Mouse (Mus musculus) T-helper 17 cell (primary cell): ENCODE data around the gene Chdh.

ENCODE experiments used
- in situ Hi-C, 2 experiments: fragments of 300-600 bp; cut with MboI, MseI; formaldehyde crosslinking; loops; 1 replicate in 1 of 2; 2 replicates in 1 of 2; pipeline ENCODE4 v1.15.1; 2025; ENCODE audit warnings: high pct_unique_total_duplicates in 2 of 2

Chdh gene

DNA sequence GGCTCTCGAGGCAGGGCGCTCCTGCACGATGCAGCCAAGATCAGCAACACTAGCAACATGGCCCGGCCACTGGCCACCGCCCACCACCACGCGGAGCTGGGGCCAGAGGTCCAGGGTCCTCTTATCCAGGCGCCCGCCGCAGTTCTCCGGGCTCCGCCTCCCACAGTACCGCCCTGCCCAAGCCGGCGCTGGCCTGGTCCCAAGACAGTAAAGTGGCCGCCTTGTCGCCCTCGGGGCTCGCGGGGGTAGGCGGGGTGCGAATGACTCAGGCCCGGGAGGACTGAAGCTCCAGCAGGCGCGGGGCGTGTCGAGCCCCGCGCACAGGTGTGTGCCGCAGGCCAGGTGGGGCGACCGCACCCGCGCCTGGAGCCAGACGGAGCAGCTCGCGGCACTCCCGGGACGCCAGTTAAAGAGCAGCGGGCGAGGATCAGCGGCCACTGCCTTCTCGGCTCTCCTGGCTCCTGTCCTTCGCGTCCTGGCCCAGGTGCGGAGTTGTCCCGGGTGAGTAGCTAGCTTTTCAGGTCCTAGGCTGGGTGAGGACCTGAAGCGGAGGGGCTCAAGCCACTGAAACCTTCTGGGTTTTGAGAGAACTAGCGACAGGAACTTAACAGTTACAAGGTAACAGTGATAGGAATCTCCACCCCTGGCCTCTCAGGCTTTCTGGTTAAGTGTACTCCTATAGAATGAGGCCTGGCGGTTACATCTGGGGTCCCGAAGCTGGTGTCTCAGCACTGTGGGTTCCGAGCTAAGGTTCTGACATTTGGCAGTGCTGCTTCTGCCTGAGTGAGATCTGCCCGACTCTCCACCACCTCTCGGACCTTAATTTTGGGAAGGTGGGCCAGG, at the start of gene Chdh, which contains the start of gene Il17rb:
TSS of gene Chdh (plus strand) at position 291 of the 843 bp plus-strand sequence.
TSS of gene Il17rb (minus strand) at position 164 of the 843 bp plus-strand sequence.
- in situ Hi-C loops = no loop called here

DNA sequence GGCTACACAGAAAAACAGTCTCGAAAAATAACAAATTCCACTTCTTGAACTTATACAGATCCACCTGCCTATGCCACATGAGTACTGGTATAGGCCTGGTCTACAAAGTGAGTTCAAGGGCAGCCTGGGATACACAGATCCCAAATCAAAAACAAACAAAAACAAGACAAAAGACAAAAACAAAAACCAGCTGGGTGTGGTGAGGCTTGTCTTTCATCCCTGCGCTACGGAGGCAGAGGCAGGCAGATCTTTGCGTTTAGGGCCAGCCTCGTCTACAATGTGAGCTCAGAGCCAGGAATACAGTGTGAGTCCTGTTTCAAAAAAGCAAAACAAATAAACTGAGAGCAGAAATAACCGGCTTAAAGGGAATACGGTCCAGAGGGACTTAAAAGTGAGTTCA, 41.2 kb upstream of the Chdh start:
- in situ Hi-C loops = loop anchor here in 1 of 2 experiments (10.0 kb wide), 1 partner anchor 507 kb away; the partner anchor contains the start of gene Dcp1a

DNA sequence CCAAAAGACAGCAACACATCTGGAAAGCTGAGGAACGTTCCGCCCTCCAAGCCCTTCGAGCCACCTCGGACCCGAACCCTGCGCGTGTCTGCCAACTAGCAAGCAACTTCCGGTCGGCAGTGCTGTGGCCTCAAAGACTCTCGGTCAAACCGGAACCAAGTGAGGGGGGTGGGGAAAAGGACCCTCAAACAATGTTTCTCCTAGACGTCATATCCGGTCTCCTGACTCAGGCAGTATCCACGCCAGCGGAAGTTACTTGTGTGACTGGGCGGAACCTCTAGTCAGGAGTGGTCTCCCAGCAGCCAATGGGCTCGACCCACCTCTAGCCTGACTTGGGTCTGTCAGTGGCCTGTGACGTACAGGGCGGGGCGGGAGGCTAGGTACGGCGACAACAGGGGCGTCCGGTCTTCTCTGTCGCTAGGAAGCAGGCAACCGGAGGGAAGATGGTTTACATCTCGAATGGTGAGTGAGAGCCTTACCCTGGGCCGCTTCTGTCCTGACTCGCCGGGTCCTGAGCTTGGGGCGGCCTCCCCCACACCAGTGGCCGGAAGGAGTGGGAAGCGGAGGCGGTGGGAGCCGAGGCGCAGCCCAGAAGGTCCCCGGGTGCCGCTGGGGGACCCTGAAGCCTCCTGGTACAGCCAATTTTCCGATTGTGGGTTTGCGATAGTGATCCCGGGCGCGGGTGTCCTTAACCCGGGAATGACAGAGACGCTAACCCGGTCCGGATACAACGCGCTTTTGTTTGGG, 40.6 kb upstream of the Chdh start, which contains the start of gene Selenok:
TSS of gene Selenok (plus strand) at position 234 of the 747 bp plus-strand sequence.
- in situ Hi-C loops = loop anchor here in 1 of 2 experiments (10.0 kb wide), 1 partner anchor 507 kb away; the partner anchor contains the start of gene Dcp1a

DNA sequence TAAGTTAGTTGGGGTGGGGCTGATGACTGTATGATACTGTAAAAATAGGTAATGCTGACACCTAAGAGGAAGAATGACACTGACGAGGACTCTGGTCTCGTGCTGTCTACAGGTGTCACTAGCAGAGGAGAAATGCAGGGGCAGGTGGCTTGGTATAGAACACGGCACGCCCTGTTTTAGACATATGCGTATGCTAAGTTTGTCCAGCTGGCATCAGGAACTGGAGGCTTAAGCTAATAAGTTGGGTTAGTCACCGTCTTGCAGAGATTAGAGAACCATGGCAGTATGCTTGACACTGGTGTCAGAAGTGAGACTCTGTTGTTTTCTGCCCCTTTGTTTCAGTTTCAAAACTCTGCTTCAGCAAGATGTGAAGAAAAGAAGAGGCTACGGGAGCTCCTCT, 37.4 kb upstream of the Chdh start:
- in situ Hi-C loops = no loop called here

DNA sequence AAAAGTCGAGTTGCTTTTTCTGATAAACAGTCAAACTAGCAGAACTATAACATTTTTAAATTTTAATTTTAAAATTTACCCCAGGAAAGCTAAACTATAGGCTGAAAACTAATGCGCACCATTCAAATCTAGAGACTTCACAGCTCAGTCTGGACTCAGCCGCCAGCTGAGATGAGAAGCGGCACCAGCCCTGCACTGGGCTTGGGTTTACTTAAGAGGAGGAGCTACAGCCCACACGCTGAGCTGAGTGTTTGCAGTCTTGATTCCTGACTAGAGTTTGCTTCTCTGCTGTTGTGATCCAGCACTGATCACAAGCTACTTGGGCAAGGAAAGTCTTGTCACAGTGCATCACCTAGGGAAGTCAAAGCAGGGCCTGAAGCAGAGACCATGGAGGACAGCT, 36.8 kb upstream of the Chdh start:
- in situ Hi-C loops = no loop called here

DNA sequence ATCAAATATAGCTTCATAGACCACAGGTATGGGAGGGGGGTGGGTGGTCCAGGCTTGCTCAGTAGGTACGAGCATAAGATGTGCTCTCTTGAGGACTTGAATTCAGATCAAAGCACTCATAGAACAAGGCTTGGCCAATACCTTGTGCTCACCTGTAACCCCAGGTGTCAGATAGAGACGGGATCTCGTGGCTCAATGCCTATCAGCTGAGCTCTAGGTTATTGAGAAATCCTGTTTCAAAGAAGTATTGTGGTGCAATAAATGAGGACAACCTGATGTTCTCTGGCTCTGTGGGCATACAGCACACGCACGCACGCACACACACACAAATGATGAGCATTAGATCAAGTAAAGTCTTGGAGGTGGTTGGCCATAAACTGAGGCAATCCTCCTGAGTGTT, 31.9 kb upstream of the Chdh start:
- in situ Hi-C loops = no loop called here

DNA sequence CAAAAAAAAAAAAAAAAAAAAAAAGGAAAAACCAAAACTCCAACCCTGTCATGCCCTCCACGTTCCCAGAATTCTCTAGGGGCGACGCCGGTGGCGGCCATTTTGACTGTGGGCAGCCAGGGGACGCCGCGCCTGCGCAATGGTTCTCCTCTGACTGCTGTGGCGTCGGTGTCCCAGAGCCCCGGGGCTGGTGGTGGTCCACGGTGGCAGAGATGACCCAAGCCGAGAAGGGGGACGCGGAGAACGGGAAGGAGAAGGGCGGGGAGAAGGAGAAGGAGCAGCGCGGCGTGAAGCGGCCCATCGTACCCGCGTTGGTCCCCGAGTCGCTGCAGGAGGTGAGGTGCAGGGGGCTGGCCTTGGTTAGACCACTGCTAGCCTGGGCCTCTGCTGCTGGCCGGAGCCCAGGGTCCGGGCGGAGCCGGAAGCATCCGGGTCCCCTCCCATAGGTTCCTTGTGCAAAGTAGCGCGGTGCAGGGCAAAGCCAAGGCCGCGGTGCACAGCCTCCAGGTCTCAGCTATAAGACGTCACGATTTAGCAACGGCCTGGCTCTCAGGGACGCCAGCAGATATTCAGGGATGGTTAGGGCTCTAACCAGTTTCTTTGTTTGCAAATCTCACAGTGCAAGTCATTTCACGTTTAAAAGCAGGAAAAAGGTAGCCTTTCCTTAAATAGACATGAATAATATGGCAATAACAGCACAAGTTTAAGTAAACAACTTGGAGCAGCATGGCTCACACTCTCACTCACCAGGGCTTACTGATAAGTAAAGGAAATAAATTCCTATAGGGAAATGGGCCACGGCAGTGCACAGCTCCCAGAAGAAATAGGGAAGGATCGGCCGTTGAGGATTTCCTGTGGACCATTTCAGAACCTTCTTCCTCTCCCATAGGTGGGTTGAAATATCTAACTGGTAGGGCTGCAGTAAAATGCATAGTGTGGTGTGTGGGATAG, 30.3 kb upstream of the Chdh start, which contains the start of gene Actr8:
TSS of gene Actr8 (plus strand) at position 84 of the 951 bp plus-strand sequence.
- in situ Hi-C loops = no loop called here

DNA sequence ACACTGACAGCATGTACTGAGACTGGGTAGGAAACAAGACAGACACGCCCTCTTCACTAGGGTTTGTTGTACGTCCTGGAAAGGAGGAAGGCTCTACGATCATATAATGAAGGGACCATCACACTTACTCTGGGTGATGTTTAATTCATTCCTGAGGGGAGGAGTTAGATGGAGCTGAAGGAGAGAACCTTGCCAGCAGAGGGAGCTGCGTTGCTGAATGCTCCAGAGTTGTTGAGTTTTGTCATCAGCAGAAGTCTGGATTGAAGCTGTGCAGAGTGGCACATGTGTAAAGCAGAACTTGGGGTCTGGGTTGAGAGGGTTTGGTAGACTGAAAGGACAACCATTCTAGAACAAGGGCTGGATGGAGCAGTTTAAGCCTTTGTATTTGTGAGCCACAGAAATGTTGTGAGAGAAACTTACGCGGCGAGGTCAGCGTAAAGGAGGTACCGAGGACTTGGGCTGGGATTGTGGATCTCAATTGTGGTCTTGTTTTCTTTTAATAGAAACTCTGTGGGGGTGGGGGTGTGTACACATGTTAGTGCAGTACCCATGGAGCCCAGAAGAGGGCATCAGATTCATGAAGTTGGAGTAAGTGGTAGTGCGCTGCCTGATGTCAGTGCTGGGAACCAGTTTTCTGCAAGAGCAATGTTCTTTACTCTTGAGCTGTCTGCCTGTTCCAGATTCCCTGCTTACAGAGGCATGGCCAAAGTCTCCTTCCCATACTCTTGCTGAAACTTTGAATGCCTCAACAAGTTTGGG, 28.2 kb upstream of the Chdh start:
- in situ Hi-C loops = no loop called here

DNA sequence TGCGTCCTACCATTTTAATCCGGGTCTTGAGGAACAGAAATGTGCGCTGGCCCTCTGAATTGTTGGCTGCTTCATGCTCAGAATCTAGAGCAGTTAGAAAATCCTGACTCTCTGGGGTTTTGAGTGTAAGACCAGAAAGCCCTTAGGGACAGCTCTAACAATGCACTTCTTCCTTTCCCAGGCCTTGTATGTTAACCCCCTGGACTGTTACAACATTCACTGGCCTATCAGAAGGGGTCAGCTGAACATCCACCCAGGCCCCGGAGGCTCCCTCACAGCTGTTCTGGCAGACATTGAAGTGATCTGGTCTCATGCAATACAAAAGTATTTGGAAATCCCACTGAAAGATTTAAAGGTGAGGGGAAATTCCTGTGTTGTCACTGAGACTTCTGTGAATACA, 22.7 kb upstream of the Chdh start:
- in situ Hi-C loops = no loop called here

DNA sequence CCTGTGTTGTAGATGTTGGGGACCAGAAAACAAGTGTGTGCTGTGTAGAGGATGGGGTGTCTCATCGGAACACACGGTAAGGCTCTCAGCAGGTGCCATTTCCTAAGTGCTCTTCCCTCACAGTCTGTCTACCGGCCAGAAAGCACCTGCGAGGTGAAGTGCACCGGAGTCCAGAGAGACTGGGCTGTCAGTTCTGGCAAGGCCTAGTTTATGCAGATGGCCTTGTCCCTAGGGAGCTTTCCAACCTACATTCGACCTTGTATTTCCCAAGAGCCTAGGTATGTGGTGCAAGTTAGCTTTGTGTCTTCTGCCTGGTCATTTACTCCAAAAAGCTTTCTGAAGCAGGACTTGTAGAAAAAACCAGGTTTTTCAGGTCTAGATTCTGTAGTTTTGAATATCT, 21.5 kb upstream of the Chdh start:
- in situ Hi-C loops = no loop called here

DNA sequence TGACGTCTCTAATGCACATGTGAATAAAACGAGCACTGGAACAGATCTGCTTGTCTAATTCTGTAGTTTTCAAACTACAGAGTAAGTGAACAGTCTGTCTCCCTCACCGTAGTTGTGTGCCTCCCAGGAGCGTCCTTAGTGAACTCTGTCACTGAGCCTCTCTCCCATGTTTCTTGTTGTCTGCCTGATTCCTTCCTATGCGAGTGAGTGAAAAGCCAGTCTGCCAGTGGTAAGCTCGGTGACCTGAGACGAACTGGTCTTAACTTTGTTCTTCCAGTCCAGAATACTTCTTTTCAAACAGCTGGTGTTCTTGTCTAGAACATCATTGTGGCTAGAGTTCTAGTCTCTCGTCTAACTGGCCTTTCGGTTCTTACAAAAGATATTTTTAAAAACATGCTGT, 21.1 kb upstream of the Chdh start:
- in situ Hi-C loops = no loop called here

DNA sequence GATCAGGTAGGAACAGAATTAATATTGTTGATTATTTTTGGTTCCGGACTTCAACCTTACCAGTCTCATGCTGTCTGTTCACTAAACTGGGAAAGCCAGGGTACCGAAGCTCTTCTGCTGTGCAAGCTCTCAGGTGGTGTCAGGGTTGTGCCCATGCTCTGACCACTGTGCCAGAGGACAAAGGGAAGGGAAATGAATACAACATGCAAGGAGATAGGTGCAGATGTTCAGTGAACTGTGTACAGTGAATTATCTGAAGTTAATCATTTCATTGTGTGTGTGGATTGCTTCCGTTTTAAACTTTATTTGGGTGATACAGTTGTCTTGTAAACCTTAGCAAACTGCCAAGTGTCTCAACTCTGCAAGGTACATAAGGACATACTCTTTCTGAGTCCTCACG, 20.5 kb upstream of the Chdh start:
- in situ Hi-C loops = no loop called here

DNA sequence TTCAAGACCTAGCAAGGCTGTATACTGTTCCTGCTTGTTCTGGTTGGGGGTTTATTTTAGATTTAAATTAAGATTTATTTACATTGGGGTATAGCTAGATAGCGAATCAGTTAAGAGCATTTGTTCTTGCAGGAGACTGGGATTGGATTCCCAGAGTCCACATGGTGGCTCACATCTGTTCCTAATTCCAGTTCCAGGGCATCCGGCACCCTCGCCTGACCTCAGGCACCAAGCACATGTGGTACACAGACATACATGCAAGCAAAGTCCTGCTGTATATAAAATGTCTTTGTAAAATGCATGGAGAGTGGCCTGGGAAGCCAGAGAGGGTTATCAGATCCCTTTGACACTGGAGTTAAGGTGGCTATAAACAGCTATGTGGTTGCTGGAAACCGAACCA, 13.8 kb upstream of the Chdh start:
- in situ Hi-C loops = loop anchor here in 1 of 2 experiments (5.0 kb wide), 1 partner anchor 102 kb away; no protein-coding TSS in a partner anchor

DNA sequence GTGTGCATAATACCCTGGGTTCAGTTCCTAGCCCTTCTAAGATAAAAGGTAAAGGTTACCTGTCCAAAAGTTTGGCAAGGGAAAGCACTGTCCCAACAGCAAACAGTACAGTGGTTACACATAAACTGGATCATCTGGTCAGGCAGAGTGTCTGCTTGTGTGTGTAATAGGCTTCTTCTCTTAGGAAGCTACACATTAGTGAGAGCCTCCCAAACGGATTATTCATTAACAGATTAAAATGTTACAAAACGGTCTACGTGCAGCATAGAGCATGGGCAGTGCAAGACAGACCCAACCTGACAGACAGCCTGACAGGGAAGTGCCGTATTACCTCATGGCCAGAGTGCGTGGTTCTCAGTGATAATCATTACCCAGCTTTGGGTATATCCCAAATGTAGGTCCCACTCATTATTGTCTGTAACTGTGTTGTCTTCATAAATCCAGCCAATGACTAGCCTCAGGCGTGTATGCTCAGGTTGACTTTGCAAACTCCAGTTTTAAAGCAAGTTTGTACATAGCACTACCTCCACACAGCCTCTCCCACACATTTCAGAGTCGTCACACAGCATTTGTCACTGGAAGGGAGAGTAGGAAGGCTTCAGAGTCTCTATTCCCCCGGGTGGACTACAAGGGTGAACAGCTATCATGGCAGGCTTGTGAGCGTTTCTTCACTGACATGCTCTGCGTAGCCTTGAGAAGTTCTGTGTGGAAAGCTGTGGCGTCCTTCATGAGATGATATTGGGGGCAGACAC, 12.6 kb upstream of the Chdh start:
- in situ Hi-C loops = loop anchor here in 1 of 2 experiments (5.0 kb wide), 1 partner anchor 101 kb away; no protein-coding TSS in a partner anchor

DNA sequence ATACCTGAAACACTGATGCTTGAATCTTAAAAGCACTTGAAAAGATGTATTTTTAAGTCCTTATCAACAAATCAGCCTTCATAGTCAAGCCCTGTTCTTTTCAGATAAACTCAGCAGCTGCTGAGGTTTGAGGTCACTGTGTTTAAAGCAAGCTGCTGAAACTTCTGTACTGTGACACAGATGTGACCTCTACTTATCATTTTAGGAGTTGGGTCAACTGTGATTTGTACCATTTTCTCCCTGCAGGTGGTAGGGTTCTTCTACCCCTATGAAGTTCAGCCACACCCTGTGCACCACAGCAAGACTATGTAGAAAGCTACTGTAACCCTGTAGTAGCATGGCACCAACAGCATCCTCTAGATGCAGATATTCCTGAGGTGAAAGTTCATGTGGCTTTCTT, 11.5 kb upstream of the Chdh start:
- in situ Hi-C loops = loop anchor here in 1 of 2 experiments (5.0 kb wide), 1 partner anchor 100 kb away; no protein-coding TSS in a partner anchor

DNA sequence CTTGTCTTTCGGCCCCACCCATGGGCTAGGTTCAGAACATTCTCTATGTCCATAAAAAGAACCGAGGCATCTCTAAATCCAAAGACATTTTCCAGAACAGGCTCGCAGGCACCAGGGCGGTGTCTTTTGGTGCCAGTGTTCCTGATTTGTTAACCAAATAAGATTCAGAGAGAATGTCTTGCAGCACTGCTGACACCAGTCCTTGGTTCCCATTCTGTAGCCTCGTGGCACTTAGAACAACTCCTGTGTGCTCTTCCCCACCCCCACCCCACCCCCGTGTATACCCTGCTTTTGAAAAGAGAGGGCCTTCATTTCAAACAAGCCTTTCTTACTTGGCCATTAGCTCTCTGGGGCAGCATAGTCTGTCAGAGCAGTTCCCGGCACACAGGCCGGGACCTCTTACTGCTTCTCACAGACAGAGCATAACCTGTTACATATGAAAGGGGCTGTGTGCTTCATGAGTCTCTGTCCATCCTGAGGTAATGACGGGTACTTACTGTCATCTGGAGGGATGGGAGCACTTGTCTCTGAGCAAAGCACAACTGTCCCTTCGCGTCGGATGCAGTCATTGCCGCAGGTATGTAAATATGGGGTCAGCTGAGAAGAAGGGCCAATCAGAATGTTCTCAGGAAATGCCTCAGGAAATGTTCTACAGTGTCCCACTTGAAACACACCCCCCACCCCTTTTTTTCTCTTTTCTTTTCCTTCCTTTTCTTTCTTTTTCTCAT, 9.9 kb upstream of the Chdh start:
- in situ Hi-C loops = loop anchor here in 1 of 2 experiments (5.0 kb wide), 1 partner anchor 98 kb away; no protein-coding TSS in a partner anchor

DNA sequence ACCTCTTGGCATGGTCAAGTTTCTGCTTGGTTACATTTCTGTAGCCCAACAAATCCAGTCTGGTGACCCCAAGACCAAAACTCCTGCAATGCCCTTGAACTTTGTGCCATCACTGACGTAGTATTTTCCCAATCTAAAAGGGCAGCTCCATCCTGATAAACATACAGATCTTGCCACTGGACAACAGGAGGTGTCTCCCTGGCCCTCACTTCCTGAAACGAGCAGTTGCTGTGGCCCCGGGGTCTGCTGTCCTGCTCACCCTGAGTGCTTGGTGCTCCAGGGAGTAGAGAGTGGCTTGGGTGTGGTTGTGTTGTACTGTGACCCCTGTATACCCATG, 9.4 kb upstream of the Chdh start:
- in situ Hi-C loops = loop anchor here in 1 of 2 experiments (5.0 kb wide), 1 partner anchor 98 kb away; no protein-coding TSS in a partner anchor

DNA sequence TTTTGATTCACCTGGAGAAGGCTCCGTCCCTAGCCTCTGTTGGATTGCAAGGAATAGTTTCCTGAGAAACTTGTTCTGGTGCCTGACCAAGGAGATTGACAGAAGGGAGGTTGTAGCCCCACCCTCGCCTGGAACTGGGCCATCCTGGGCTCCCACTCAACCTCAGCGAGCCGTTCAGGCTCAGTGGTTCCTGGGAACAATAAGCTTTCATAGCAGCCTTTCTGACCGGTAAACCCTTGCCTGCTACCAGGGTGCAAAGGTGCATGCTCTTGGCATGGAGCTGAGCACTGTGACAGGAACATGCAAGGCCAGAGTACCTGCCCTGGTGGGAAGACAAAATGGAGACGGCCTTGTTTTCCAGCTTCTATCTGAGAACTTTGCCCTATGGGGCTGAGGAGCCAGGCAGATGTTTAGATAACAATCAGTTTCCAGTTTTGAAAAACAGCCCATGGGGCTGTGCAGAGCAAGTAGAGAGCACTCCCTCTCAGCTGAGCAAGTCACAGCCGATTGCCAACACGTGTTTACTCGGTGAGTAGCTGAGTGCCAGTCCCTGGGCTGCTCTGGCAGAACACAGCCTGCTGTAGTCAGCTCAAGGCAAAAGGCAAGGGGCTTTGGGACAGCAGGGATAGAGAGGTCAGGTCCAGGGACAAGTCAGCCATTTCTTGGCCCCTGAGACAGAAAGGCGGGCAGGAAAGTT, 1.2 kb downstream of the Chdh start:
- in situ Hi-C loops = no loop called here
